Mouse (Mus musculus) liver (tissue): ENCODE data around the gene Trim17.
A peak's percentile ranks its signal among the peaks of the same experiment; 100 is the strongest.

Experiments used
- DNase-seq: peaks from one replicate; pipeline ENCODE4 v3.0.0-alpha.2; 2020; ENCODE audit warnings: mixed read lengths

Gene Trim17

DNA sequence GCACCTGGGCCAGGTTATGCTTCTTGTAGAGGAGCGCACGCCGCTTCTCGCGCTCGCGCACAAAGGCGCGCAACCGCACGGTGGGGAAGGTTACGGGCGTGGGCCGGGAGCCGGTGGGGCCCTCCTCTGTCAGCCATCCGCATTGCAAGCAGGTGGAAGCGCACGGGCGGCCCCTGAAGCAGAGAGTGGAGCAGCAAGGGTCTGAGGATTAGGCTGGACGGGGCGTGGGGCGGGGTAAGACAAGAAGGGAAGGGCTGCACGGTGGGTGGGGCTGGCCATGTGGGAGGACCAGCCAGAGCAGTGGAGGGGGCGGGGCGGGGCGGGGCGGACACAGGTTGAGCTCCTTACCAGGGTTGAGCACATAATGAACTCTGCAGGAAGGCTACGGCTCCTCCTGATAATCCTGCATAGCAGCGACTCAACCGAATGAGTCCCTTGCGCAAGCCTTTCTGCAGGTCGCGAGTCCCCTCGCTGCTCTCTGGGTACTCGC, 39.9 kb downstream of the Trim17 start:
- peak; percentile 86 for DNase-seq

DNA sequence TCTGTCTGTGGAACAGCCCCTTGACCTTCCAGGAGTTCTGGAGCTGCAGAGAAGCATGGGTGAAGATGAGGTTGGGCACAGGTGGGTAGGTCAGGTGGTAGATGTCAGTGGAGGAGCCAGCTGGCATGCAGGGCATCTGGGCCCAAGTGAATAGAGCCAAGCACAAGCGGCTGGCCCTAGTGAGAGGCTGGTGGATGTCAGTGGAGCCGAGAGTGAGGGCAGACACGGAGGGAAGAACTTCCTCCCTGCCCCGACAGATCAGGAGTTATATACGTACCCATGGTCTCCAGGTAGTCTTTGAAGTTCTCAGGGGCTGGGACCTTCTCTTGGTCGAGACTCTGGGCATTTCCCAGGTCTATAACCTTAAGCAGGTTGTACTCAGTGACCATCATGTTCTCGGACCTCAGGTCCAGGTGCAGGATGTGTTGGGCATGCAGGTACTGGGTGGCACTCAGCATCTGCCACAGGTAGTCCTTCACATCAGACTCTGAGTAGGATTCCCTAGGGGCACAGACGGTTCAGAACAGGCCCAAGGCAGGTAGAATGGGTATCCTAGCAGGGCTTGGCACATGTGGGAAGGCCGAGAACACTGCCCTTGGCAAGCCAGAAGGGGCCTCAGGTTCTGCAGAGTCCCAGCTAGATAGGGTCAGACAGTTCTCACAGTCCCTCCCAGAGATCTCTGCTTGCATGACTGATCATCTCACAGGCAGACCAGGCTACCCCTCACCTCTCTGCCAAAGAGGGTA, 40.7 kb downstream of the Trim17 start:
- no peak for DNase-seq

DNA sequence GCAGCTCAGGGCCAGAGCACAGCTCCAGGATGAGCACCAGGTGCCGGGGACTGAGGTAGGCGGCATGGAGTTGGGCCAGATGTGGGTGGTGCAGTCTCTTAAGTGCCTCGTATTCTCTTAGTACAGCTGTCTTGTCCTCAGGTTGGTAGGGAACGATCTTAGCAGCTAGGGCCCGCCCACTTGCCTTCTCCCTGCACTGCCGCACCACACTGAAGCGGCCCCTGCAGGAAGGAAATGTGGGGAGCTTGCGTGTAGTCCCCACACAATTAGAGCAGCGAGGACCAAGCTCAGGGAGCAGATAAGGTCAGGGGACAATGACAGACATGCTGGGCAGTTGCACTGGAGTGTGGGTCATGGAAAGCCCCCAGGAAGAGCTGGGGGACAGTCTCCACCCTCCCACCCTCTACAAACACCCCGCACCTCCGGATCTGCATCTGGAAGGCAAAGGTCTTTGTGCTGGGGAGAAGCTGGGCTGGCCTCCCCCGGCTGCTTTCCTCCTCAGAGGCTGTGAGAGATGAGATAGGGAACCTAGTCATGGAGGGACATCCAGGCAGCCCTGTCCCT, 41.4 kb downstream of the Trim17 start:
- no peak for DNase-seq

DNA sequence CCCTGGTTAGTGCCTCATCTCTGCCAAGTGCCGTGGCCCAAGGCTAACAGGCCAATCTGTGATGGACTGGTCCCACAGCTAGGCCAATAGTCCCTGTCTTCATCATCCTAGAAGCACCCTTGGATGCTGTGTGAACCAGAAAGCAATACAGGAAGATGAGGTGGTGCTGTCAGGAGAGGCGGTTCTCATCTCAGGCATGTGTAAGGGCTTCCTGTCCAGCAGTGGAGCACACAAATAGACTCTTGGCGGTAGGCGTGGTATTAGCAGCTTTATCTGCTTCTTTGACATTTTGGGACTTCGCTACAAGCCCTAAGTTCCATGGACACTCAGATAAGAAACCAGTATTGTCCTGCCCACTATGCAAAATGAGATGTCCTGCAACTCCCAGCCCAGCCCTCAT, 43.1 kb downstream of the Trim17 start:
- DNase-seq: no peak

DNA sequence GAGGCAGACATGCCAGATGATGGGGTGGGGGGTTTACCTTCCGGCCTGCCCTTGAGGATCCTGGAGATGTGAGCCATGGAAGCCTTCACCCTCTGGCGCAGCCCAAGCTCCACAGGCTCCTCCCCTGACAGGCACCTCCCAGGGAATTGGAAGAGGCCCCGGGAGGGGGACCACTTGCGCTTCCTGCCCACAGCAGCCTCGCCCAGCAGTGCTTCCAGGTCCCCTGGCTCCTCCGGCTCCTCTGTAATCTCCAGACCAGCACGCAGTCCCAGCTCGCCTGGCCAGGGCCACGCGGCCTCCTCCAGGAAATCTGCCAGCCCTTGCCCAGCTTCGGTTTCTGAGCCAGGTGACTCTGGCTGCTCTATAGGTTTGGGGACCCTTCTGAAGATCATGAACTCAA, 44.7 kb downstream of the Trim17 start:
- peak; percentile 36 for DNase-seq

DNA sequence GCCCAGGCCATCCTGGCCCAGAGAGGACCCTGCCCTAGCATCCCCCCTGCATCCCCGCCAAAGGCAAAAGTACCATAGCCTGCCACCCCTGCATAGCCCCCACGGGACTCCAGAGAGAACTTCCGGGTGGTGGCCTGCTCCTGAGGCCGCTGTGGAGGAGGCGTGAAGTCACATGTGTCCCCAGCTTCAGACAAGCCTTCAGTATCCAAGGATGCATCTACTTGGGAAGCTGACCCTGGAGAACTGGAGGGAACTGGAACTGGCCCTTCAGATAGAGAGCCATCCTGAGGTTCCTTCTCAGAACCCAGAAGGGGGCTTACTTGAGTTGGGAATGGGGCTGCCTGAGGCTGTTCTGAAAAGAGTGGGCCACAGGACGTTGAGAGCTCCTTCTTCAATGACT, 45.3 kb downstream of the Trim17 start:
- DNase-seq: no peak

DNA sequence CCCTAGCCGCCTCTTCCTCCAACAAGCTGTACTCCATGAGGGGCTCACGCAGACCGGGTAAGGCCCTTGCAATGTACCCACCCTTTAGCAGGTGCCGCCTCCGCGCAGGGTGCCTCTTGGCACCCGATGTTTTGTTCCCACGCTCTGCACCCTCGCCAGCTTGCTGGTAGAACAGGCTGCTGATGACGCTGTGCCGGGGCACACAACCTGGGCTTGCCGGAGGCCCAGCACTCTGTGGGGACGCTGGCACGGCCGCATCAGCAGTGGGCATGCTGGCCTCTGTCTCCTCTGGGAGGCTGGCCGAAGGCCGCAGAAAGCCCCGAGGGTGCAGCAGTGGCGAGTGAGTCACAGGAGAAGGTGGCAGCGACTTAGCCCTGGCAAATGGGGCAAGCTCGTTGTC, 46.1 kb downstream of the Trim17 start:
- DNase-seq: no peak

DNA sequence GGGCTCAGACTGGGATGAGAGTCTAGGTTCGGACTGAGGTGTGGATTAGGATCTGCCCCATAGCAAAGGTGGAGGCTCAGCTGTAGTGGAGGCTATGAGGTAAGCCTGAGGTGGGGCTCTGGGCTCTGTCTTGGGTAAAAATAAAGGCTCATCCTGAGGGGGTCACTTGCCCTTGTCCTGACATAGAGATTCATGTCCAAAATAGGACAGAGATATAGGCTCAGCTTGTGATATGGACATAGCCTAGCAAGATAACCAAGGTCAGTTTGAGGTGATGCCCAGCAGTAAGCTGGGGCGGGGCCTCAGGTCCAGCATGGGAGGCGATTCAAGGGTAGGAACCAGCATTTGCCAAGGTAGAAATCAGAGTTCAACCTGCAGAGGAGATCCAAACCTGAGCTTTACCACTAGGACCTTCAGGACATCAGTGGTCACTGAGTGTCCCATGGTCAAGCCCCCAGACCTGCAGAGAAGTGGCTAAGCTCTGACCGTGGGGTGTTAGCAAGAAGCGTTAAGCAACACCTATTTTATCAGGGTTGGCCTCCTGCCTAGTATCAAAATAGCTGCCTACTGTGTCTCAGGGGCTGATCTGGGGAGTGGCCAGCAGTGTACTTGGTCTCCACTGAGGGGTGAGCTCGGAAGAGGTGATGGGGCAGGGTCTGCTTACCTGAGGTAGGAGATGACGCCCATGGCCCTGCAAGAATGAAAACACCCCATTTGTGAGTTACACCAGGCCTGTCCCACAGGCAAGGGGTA, 48.0 kb downstream of the Trim17 start:
- no peak for DNase-seq

DNA sequence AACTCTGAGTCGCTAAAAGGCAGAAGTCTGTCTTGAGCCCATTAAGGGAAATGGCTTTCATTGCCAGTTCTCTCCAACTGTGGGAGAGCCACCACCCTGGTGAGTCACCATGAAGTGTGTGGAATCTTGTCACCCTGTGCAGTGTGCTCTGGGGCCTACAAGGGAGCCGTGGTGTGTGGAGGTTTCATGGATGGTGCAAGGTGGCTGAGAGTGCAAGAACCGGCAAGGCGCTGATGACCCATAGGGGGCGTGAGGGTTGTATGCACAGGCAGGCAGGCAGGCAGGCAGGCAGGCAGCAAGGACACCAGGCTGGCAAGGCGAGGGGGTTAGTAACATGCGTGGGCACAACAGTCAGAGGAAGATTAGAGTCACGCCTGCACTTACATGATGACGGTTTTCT, 60.6 kb downstream of the Trim17 start:
- DNase-seq: peak; percentile 47
